Mouse (Mus musculus): Measurements from ENCODE around the gene Fut2.

DNA sequence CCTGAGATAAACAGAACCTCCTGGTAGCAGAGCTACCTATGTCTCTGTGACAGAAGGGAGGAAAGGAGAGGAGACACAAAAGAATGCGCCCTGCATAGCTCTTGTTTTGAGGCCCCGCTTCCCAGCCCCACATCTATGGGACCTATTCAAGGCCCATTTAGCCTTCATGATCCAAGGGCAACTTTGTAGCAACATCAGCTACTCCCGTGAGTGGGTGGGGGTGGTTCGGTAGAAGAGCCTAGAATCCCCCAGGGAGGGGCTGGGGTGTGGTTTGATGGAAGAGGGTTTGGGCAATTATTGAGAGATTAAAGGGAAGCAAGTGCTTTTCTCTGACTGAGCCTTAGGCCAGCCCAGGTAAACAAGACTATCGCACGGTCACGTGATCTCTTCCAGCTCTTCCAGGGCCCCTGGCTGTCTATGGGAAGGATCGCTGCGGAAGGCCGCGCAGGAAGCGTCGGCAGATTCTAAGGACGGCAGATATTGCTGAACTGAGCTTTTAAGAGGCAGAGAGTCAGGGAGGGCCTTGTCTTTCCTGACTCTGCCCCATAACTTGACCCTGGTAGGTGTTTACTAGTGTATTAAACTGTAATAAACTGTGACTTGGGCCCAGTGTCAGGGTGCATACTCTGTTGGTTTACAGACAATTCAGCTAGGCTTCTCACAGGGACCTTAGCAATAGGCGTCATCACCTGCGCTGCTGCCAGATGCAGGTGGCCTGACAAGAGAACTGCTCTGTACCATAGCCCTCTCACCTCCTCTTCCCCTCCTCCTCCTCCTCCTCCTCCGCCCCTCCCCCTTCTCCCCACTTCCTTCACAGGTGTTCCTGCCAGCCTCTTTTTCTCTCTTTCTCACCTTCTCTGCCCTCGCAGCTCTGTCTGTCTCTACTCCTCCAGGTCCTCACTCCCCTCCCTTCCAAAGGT, 67.0 kb downstream of the Fut2 start:
- TF ChIP-seq CTCF (IDR thresholded peaks at IDR 0.05; ENCODE audit: borderline replicate concordance, insufficient read depth, low read length) (no peak), POLR2A (IDR thresholded peaks at IDR 0.05; ENCODE audit: low read depth, low read length) (no peak)
